Mouse (Mus musculus): ENCODE results near the gene Dnah2. TPM values are rescaled to one million over a fixed set of nuclear protein-coding genes. Genes with fewer than 3 reads are reported as not detected.

The Dnah2 gene
- total and polyA plus RNA-seq, 3 experiments = 0.08 to 0.41 (median 0.23) TPM

DNA sequence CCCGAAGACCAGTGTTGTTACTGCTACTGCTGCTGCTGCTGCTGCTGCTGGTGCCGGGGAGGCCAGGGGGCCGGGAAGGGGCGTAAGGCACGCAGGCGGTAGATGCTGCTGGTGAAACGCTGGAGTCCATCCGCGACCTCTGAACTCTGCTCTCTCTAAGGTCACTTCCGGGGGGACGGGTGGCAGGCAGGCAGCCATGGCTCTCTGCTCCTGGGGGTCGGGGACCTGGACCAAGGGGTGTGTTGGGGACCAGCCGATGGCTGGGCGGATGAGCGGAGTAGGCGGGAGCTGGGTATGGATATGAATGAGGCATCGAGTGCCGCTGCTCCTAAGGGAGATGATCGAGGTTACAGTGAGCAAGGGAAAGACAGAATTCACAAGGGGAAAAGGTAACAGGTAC, 142.6 kb downstream of the Dnah2 start:
- Histone ChIP-seq H3K36me3 (ENCODE audit: control insufficient read depth, insufficient read depth, low read length) (peaks cover 3% of the 10 kb centered on the region; the same call in 1 of the 2 replicates), H3K4me1 (ENCODE audit: control insufficient read depth, insufficient read depth, low read length) (peaks cover 7% of the 10 kb centered on the region), H3K9ac (ENCODE audit: low read depth, low read length) (no peak overlapping the region), H3K27me3 (ENCODE audit: control insufficient read depth, insufficient read depth, low read length) (no peaks in the 10 kb centered on the region), H3K79me2 (replicated peaks; ENCODE audit: control insufficient read depth, insufficient read depth, low read length) (no peaks in the 10 kb centered on the region), H3K27ac (no peak overlapping the region), H3K4me3 (no peak overlapping the region)
- DNase-seq = no peak
- TF ChIP-seq POLR2A (IDR thresholded peaks at IDR 0.05; ENCODE audit: insufficient read depth, low read depth, low read length) (no peak), EP300 (IDR thresholded peaks at IDR 0.05; ENCODE audit: insufficient read depth, low read depth, low read length) (no peak), CTCF (IDR thresholded peaks at IDR 0.05) (no peak)
- intact Hi-C loops (cut with DNase I) = loop anchor here (2.0 to 10.0 kb wide), 2 partner anchors 15 to 301 kb away; no protein-coding TSS in a partner anchor
- 87% methylated on average over 19 of the region's 19 CpGs for WGBS

DNA sequence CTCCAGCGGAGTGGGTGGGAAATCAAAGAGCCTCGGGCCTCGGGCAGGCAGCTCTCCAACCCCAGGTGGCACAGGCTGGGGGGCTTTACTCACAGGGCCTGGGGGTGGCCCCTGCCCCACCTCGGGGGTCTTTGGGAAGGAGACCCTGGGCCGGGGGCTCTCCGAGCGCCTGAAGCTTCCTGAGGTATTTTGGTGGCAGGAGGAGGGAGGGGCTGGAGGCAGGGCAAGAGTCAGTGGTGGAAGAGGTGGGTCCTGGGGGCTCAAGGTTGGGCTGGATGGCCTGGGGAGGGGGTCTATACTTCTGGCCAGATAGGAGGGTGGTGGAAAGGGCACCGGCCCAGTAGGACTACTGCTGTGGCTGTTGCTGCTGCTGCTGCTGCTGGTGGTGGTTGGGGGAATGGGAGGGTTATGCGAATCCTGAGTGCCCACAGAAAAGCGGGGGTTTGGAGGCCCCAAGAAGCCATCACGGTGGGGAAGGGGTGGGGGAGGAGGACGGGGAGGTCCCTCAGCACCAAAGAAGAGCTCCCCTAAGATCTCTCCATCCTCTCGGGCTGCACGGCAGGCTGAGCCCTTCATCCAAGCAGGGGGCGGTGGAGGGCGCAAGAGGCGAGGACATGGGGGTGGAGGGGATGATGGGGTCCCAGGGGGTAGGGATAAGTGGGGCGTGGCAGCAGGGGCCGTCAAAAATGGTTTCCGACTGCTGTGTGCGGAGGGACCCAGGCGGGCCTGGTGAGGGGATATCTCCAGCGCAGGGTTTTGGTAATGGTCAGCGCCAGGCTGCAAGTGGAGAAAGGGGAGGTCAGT, 143.3 kb downstream of the Dnah2 start:
- Histone ChIP-seq H3K79me2 (replicated peaks; ENCODE audit: control insufficient read depth, insufficient read depth, low read length) (no peaks in the 10 kb centered on the region), H3K36me3 (ENCODE audit: control insufficient read depth, insufficient read depth, low read length) (peaks cover 3% of the 10 kb centered on the region; the same call in 1 of the 2 replicates), H3K9ac (ENCODE audit: low read depth, low read length) (no peak overlapping the region), H3K27me3 (ENCODE audit: control insufficient read depth, insufficient read depth, low read length) (no peaks in the 10 kb centered on the region), H3K4me1 (ENCODE audit: control insufficient read depth, insufficient read depth, low read length) (peaks cover 7% of the 10 kb centered on the region), H3K4me3 (no peak overlapping the region), H3K27ac (no peak overlapping the region)
- intact Hi-C loops (cut with DNase I) = loop anchor here (2.0 to 10.0 kb wide), 2 partner anchors 15 to 301 kb away; no protein-coding TSS in a partner anchor
- no peak for DNase-seq
- 92% methylated on average over 24 of the region's 24 CpGs for WGBS
- no peak for TF ChIP-seq EP300 (IDR thresholded peaks at IDR 0.05; ENCODE audit: insufficient read depth, low read depth, low read length)
- TF ChIP-seq POLR2A (IDR thresholded peaks at IDR 0.05; ENCODE audit: insufficient read depth, low read depth, low read length) = no peak
- no peak for TF ChIP-seq CTCF (IDR thresholded peaks at IDR 0.05)

DNA sequence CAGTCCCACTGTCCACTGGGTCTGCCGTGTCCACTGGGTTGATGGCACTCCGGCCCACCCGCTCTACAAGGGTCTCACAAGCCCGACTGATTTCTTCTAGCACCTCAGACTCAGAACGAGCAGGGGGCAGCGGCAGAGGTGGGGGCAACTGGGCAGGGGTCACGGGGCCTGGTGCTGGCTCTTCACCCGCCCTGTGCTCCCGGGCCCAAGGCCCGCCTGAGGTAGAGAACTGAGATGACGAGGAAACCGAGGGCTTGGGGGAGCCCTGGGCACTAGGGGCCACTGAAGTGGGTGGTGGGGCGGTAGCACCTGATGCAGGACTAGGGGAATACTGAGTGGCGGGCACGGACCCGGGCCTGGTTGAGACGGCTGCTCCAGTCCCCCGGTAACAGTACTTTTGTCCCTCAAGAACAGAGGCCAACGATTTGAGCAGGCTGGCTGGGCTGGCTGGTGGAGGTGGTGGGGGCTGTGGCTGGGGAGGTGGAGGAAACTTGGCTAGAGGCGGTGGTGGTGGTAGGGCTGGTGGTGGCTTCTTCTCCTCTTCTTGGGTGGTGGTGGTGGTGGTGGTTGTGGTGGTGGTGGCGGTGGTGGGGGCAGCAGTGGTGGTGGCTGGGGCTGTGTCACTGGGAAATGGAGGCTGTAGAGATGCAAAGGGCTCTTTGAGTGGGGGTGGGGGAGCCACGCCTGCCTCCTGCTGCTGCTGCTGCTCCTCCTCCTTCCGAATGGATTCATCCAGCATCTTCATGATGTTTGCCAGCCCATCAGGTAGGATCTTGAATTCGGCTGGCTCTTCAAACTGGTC, 144.1 kb downstream of the Dnah2 start:
- peaks cover 3% of the 10 kb centered on the region; the same call in 1 of the 2 replicates for H3K36me3 ChIP-seq (ENCODE audit: control insufficient read depth, insufficient read depth, low read length)
- TF ChIP-seq POLR2A (IDR thresholded peaks at IDR 0.05; ENCODE audit: insufficient read depth, low read depth, low read length) (no peak), CTCF (IDR thresholded peaks at IDR 0.05) (no peak), EP300 (IDR thresholded peaks at IDR 0.05; ENCODE audit: insufficient read depth, low read depth, low read length) (no peak)
- no peak overlapping the region for H3K4me3 ChIP-seq
- WGBS = 90% methylated on average over 22 of the region's 24 CpGs
- H3K27ac ChIP-seq = no peak overlapping the region
- peak in 1 of 2 experiments; percentile 8 for DNase-seq
- no peaks in the 10 kb centered on the region for H3K79me2 ChIP-seq (replicated peaks; ENCODE audit: control insufficient read depth, insufficient read depth, low read length)
- H3K4me1 ChIP-seq (ENCODE audit: control insufficient read depth, insufficient read depth, low read length) = peaks cover 7% of the 10 kb centered on the region
- H3K9ac ChIP-seq (ENCODE audit: low read depth, low read length) = no peak overlapping the region
- intact Hi-C loops (cut with DNase I) = loop anchor here (10.0 kb wide), 1 partner anchor 300 kb away; no protein-coding TSS in a partner anchor
- no peaks in the 10 kb centered on the region for H3K27me3 ChIP-seq (ENCODE audit: control insufficient read depth, insufficient read depth, low read length)

DNA sequence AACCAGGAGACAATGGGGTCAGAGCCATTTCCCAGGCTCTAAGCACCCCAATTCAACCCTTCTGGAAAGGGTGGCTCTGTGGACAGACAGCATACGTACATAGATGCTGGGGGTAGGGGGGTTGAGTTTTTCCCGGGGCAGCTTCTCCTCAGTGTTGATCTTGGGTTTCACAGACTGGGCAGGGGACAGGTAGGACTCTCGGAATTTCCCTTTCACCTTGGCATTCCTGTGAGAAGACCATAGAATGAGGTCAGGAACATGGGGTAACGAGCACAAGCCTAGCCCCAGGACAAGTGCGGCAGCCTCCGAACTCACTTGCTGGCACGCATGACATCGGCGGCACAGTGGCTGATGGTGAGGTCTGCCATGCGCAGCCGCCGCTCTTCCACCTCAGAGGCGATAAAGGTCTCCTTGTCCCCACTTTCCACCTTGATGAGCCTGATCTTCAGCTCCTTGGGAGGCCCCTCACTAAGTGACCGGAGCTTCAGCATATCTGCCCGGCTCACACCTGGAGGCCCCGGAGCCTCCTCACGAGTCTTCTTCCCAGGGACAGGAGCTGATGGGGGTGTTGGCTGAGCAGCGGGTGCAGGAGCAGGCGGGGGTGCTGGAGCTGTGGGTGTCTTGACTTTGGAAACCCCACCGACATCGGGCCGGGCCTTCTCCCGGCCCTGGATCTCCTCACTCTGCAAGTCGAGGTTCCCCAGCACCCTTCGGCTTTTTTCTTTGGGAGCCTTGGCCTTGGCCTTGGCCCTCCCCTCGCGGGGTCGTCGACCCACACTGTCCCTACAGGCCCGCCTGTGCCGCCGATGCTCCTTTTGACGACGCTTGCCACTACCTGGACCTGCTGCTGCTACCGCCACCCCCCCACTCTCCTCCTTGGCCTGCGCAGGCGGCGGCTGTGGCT, 145.0 kb downstream of the Dnah2 start:
- H3K27ac ChIP-seq = no peak overlapping the region
- intact Hi-C loops (cut with DNase I) = loop anchor here (10.0 kb wide), 1 partner anchor 299 kb away; no protein-coding TSS in a partner anchor
- TF ChIP-seq EP300 (IDR thresholded peaks at IDR 0.05; ENCODE audit: insufficient read depth, low read depth, low read length) (no peak), POLR2A (IDR thresholded peaks at IDR 0.05; ENCODE audit: insufficient read depth, low read depth, low read length) (no peak), CTCF (IDR thresholded peaks at IDR 0.05) (no peak)
- peaks cover 3% of the 10 kb centered on the region; the same call in 1 of the 2 replicates for H3K36me3 ChIP-seq (ENCODE audit: control insufficient read depth, insufficient read depth, low read length)
- no peaks in the 10 kb centered on the region for H3K79me2 ChIP-seq (replicated peaks; ENCODE audit: control insufficient read depth, insufficient read depth, low read length)
- H3K4me3 ChIP-seq = no peak overlapping the region
- peak in 1 of 2 experiments; percentile 6 for DNase-seq
- no peaks in the 10 kb centered on the region for H3K27me3 ChIP-seq (ENCODE audit: control insufficient read depth, insufficient read depth, low read length)
- peaks cover 7% of the 10 kb centered on the region for H3K4me1 ChIP-seq (ENCODE audit: control insufficient read depth, insufficient read depth, low read length)
- 89% methylated on average over 38 of the region's 38 CpGs for WGBS
- no peak overlapping the region for H3K9ac ChIP-seq (ENCODE audit: low read depth, low read length)

DNA sequence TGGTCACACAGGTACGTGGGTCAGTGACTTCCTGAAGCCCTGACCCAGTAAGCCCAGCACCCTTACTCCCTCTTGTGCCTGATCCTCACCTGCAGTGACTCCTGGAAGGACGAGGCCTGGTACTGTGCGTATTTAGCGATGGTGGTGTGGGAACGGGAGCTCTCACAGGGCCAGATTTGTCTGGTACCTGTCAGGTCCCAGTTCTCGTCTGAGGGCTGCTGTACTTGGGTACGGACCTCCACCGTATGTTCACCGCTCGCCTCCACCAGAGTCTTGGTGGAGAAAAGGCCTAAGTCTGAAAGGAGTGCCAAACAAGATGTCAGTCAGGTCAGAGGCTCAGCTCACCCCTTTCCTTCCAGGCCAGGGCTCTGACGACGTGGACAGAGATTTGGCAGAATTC, 146.9 kb downstream of the Dnah2 start:
- TF ChIP-seq EP300 (IDR thresholded peaks at IDR 0.05; ENCODE audit: insufficient read depth, low read depth, low read length) (no peak), CTCF (IDR thresholded peaks at IDR 0.05) (no peak), POLR2A (IDR thresholded peaks at IDR 0.05; ENCODE audit: insufficient read depth, low read depth, low read length) (0 out of 2 replicates have a peak, but pooled peaks have one; percentile 22)
- no peaks in the 10 kb centered on the region for H3K27me3 ChIP-seq (ENCODE audit: control insufficient read depth, insufficient read depth, low read length)
- peak in 1 of 2 experiments; percentile 8 for DNase-seq
- H3K36me3 ChIP-seq (ENCODE audit: control insufficient read depth, insufficient read depth, low read length) = no peaks in the 10 kb centered on the region
- H3K27ac ChIP-seq = no peak overlapping the region
- intact Hi-C loops (cut with DNase I) = loop anchor here (1.0 to 10.0 kb wide), 4 partner anchors 17 to 297 kb away; no protein-coding TSS in a partner anchor
- WGBS = 83% methylated on average over 12 of the region's 12 CpGs
- no peaks in the 10 kb centered on the region for H3K79me2 ChIP-seq (replicated peaks; ENCODE audit: control insufficient read depth, insufficient read depth, low read length)
- H3K4me3 ChIP-seq = no peak overlapping the region
- no peak overlapping the region for H3K9ac ChIP-seq (ENCODE audit: low read depth, low read length)
- H3K4me1 ChIP-seq (ENCODE audit: control insufficient read depth, insufficient read depth, low read length) = peaks cover 3% of the 10 kb centered on the region

Data from heart, adult 2 months (tissue).